ENCODE assay signal across 8 mouse cellular contexts in the genomic region with DNA sequence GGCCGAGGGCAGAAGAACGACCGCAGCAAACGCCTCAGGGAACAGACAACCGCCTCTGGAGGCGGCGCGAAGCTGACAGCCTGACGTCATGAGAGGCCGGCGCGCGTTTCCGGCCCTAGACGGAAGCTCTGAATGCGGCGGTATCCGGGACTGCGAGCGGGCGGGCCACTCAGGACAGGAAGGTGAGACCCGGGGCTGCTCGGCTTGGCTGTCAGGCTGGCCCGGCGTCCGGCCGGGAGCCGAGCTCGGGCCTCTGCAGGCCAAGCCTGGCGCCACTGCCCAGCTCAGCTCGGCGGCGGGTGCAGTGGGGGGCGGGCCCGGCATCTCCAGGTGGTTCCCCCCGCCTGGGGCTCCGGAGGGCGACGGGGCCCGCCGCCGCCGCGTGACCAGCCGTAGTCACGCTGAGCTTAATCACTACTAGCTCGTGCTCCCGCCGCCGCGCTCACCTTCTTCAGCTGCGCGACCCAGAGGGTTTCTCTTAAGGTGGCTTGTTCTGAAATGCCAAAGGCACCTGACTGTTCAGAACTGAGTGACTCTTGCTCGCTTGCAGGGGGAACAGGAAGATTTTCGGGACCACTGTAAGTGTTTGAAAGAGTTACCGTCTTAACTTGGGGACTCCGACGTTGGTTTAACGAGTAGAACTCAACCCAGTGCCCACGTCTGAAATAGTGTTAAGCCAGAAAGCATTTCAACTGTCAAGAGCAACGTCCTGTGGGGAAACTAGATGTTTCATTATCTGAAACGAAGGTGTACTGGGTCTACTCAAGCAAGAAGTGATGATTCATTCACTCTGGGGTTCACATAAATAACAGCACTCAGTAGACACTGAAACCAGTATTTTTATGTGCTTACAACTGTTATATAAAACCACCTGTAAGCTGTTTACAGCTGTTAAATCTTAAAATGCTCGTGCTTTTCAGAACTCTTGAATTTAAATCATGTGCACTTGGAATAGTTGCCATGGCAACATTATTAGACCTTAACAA. TPM values are rescaled to one million over a fixed set of nuclear protein-coding genes. Genes with fewer than 3 reads are reported as not detected.
A peak's percentile ranks its signal among the peaks of the same experiment; 100 is the strongest.
DNase-seq lines count a peak whose midpoint lies in the region; ATAC-seq lines count a peak whose summit lies in the region.

TSS of gene Moap1 (minus strand) at position 73 of the 986 bp plus-strand sequence.
TSS of gene Tmem251 (plus strand) at position 174 of the 986 bp plus-strand sequence.

- under 1% methylated on average over 63 of the region's 63 CpGs for WGBS in hindbrain, embryonic 12.5 days

- no peaks in the 10 kb centered on the region for H3K27me3 ChIP-seq in hindbrain, embryonic 12.5 days

- H3K9ac ChIP-seq in hindbrain, embryonic 12.5 days, result peak within 1 kb of the TSS; percentile 93

- no peaks in the 10 kb centered on the region for H3K9me3 ChIP-seq in hindbrain, embryonic 12.5 days (replicated peaks)

- H3K36me3 ChIP-seq in hindbrain, embryonic 12.5 days, result peaks cover 8% of the 10 kb centered on the region; the same call in 1 of the 2 replicates

- H3K4me2 ChIP-seq in hindbrain, embryonic 12.5 days (replicated peaks), result peak within 1 kb of the TSS; percentile 91

- peak within 1 kb of the TSS; percentile 95 for H3K4me3 ChIP-seq in hindbrain, embryonic 12.5 days

- H3K4me1 ChIP-seq in hindbrain, embryonic 12.5 days, result peaks cover 20% of the 10 kb centered on the region

- H3K27ac ChIP-seq in hindbrain, embryonic 12.5 days, result peak within 1 kb of the TSS; percentile 96

- peak; percentile 98 for ATAC-seq in hindbrain, embryonic 12.5 days (ENCODE audit: low FRiP score)

- DNase-seq in NIH3T3 (ENCODE audit: low read depth), result peak; percentile 93
- peak; percentile 91 for DNase-seq in cerebellum, adult 9-11 months
- DNase-seq in frontal cortex, postnatal 10 days (ENCODE audit: low spot score in 2 of 2), result peak; percentile 80 to 88
- peak; percentile 77 for DNase-seq in left cerebral cortex, adult 11 months (ENCODE audit: low spot score)
- peak; percentile 94 for DNase-seq in lung, postnatal 36 days
- peak; percentile 92 for DNase-seq in retina, embryonic 14.5 days (ENCODE audit: low spot score)
- DNase-seq in thymus, postnatal 36 days, result peak; percentile 87 to 91

RNA-seq across cellular contexts. Expression of gene Moap1, which starts in this region (rescaled TPM):
- polyA plus RNA-seq in hindbrain, embryonic 12.5 days (2016; fragmentation: Nextera tagmentation; extraction: Ambion mirVana), result 35.1 and 38.2 TPM in 2 replicates

RNA-seq across cellular contexts. Expression of gene Tmem251, which starts in this region (rescaled TPM):
- 10.8 and 11.7 TPM in 2 replicates for polyA plus RNA-seq in hindbrain, embryonic 12.5 days (2016; fragmentation: Nextera tagmentation; extraction: Ambion mirVana)

Comparison
In these comparisons a context has a peak if more than half of its experiments do, and no peak if none do; other contexts are left out.
1. Peak in every context shown above with its lines: DNase-seq, ATAC-seq, H3K4me3 ChIP-seq and H3K27ac ChIP-seq.